Mouse (Mus musculus): ENCODE measurements around the gene Ercc6l2.
"Not testable (repeated sequence)": the region's sequence is repeated elsewhere in the genome, so short reads cannot be mapped to it uniquely, and the experiment has no call there.

The Ercc6l2 gene

GRCm38 (mm10) chr13:63879864-63880141 is 64.8 kb downstream of the Ercc6l2 start:
- DNase-seq (ENCODE audit: low read depth, low spot score) = no peak

GRCm38 (mm10) chr13:63885532-63885949 is 70.5 kb downstream of the Ercc6l2 start:
- no peak for DNase-seq (ENCODE audit: low read depth, low spot score)

GRCm38 (mm10) chr13:63886429-63887052 is 71.5 kb downstream of the Ercc6l2 start:
- DNase-seq (ENCODE audit: low read depth, low spot score) = no peak

GRCm38 (mm10) chr13:63900679-63901302 is 85.8 kb downstream of the Ercc6l2 start:
- no peak for DNase-seq (ENCODE audit: low read depth, low spot score)

- DNase-seq (ENCODE audit: low read depth, low spot score) = peak; percentile 78
Observed at GRCm38 (mm10) chr13:63901303-63901713, 86.3 kb downstream of the Ercc6l2 start.

GRCm38 (mm10) chr13:63901714-63902597 is 86.9 kb downstream of the Ercc6l2 start:
- DNase-seq (ENCODE audit: low read depth, low spot score) = no peak

- no peak for DNase-seq (ENCODE audit: low read depth, low spot score)
Observed at GRCm38 (mm10) chr13:63906516-63906915, 91.5 kb downstream of the Ercc6l2 start.

- DNase-seq (ENCODE audit: low read depth, low spot score) = no peak
Observed at GRCm38 (mm10) chr13:63907437-63907836, 92.4 kb downstream of the Ercc6l2 start.

GRCm38 (mm10) chr13:63910141-63910804 is 95.2 kb downstream of the Ercc6l2 start:
- no peak for DNase-seq (ENCODE audit: low read depth, low spot score)

- DNase-seq (ENCODE audit: low read depth, low spot score) = no peak
Observed at GRCm38 (mm10) chr13:63911617-63912016, 96.6 kb downstream of the Ercc6l2 start.

- DNase-seq (ENCODE audit: low read depth, low spot score) = no peak
Observed at GRCm38 (mm10) chr13:63913136-63913535, 98.1 kb downstream of the Ercc6l2 start.

- no peak for DNase-seq (ENCODE audit: low read depth, low spot score)
Observed at GRCm38 (mm10) chr13:63915176-63915575, 100.1 kb downstream of the Ercc6l2 start.

- no peak for DNase-seq (ENCODE audit: low read depth, low spot score)
Observed at GRCm38 (mm10) chr13:63915684-63916083, 100.6 kb downstream of the Ercc6l2 start.

GRCm38 (mm10) chr13:63916568-63916967 is 101.5 kb downstream of the Ercc6l2 start:
- no peak for DNase-seq (ENCODE audit: low read depth, low spot score)

GRCm38 (mm10) chr13:63917198-63917767 is 102.2 kb downstream of the Ercc6l2 start:
- no peak for DNase-seq (ENCODE audit: low read depth, low spot score)

- peak; percentile 56 for DNase-seq (ENCODE audit: low read depth, low spot score)
Observed at GRCm38 (mm10) chr13:63917776-63918621, 103.0 kb downstream of the Ercc6l2 start.

GRCm38 (mm10) chr13:63918733-63919422 is 103.8 kb downstream of the Ercc6l2 start:
- no peak for DNase-seq (ENCODE audit: low read depth, low spot score)

GRCm38 (mm10) chr13:63924036-63924435 is 109.0 kb downstream of the Ercc6l2 start:
- not testable (repeated sequence) for DNase-seq (ENCODE audit: low read depth, low spot score)

GRCm38 (mm10) chr13:63927326-63927725 is 112.3 kb downstream of the Ercc6l2 start:
- no peak for DNase-seq (ENCODE audit: low read depth, low spot score)

- no peak for DNase-seq (ENCODE audit: low read depth, low spot score)
Observed at GRCm38 (mm10) chr13:63929351-63929750, 114.3 kb downstream of the Ercc6l2 start.
